Mouse (Mus musculus) ES-E14 (cell line): ENCODE data around the gene Pbsn. TPM values are rescaled to one million over a fixed set of nuclear protein-coding genes. Genes with fewer than 3 reads are reported as not detected.

Experiments
- DNase-seq: peaks from one replicate; pipeline ENCODE4 v3.0.0-alpha.2; 2013; ENCODE audit warnings: low read depth, low spot score
- H3K27ac ChIP-seq: 2 replicates; pipeline ENCODE4 v1.5.1; 2012; ENCODE audit warnings: low read depth, mild to moderate bottlenecking, low read length, moderate library complexity, mixed read lengths; ENCODE audit not compliant: poor library complexity, insufficient read depth, severe bottlenecking
- H3K36me3 ChIP-seq: 2 replicates; pipeline ENCODE4 v1.6.1; 2012; ENCODE audit warnings: mild to moderate bottlenecking, low read length, moderate library complexity, mixed read lengths; ENCODE audit not compliant: control insufficient read depth, poor library complexity, insufficient read depth, severe bottlenecking
- H3K4me1 ChIP-seq, 2 experiments: fragments of 150-350 bp in 1 of 2; sonication (generic) in 1 of 2; 2 replicates each; pipeline ENCODE4 v1.6.1; 2012; ENCODE audit warnings: low read length in 2 of 2, mild to moderate bottlenecking in 1 of 2, mixed read lengths in 1 of 2; ENCODE audit not compliant: control insufficient read depth in 2 of 2, insufficient read depth in 2 of 2, poor library complexity in 1 of 2
- H3K4me3 ChIP-seq, 2 experiments: fragments of 150-350 bp in 1 of 2; sonication (generic) in 1 of 2; 2 replicates each; pipeline ENCODE4 v1.5.1; 2012; ENCODE audit warnings: low read length in 2 of 2, low read depth in 1 of 2, mild to moderate bottlenecking in 1 of 2, mixed read lengths in 1 of 2; ENCODE audit not compliant: insufficient read depth in 1 of 2, poor library complexity in 1 of 2, severe bottlenecking in 1 of 2
- H3K9ac ChIP-seq: 2 replicates; pipeline ENCODE4 v1.6.1; 2012; ENCODE audit warnings: low read depth, mild to moderate bottlenecking, low read length, mixed read lengths; ENCODE audit not compliant: poor library complexity, insufficient read depth, severe bottlenecking
- H3K9me3 ChIP-seq: fragments of 150-350 bp; sonication (generic); 2 replicates; pipeline ENCODE4 v1.6.1; 2012; ENCODE audit warnings: low read depth, mild to moderate bottlenecking, low read length; ENCODE audit not compliant: control insufficient read depth, insufficient read depth
- CHD2 ChIP-seq: IDR thresholded peaks from 2 replicates; pipeline ENCODE4 v1.6.1; 2014; ENCODE audit warnings: mild to moderate bottlenecking, low read depth, low read length, inconsistent platforms
- HCFC1 ChIP-seq: IDR thresholded peaks from 2 replicates; pipeline ENCODE4 v1.6.1; 2012; ENCODE audit warnings: low read length, inconsistent platforms, borderline replicate concordance; ENCODE audit not compliant: insufficient read depth
- MAFK ChIP-seq: IDR thresholded peaks from 2 replicates; pipeline ENCODE4 v1.6.1; 2014; ENCODE audit warnings: mild to moderate bottlenecking, low read depth, low read length, inconsistent platforms; ENCODE audit not compliant: insufficient read depth
- ZC3H11A ChIP-seq: IDR thresholded peaks from 2 replicates; pipeline ENCODE4 v1.6.1; 2012; ENCODE audit warnings: low read depth, mild to moderate bottlenecking, inconsistent platforms, low read length, borderline replicate concordance
- ZNF384 ChIP-seq: IDR thresholded peaks from 2 replicates; pipeline ENCODE4 v1.6.1; 2012; ENCODE audit warnings: low read depth, low read length, inconsistent platforms
- in situ Hi-C, 2 experiments: fragments of 600-800 bp; cut with MboI; formaldehyde crosslinking; loops; one replicate each; pipeline ENCODE4 v1.15.1; 2025; ENCODE audit warnings: low sequenced_read_pairs in 2 of 2, inconsistent platforms in 1 of 2; ENCODE audit not compliant: unreplicated experiment in 2 of 2
- total RNA-seq: library from RNA; depleted of rRNA; stranded (reverse); fragments of 300-350 nt; gene quantifications from 2 replicates; pipeline ENCODE4 v1.2.3, GENCODE M21; 2012

The Pbsn gene
- total RNA-seq, 1 experiment, result not detected

- no peak overlapping the region for H3K27ac ChIP-seq
- DNase-seq, result no peak
- no peaks in the 10 kb centered on the region for H3K9me3 ChIP-seq
- no peak for TF ChIP-seq HCFC1
- TF ChIP-seq ZC3H11A, result no peak
- TF ChIP-seq MAFK, result no peak
- TF ChIP-seq ZNF384, result no peak
- no peak overlapping the region for H3K9ac ChIP-seq
- peak overlapping the region in 1 of 2 experiments; percentile 86; a peak in 2 of 4 replicates for H3K4me3 ChIP-seq
- no peaks in the 10 kb centered on the region for H3K36me3 ChIP-seq
- no peaks in the 10 kb centered on the region for H3K4me1 ChIP-seq
- in situ Hi-C loops, result no loop called here
These were observed 56.5 kb downstream of the Pbsn start for GRCm38 (mm10) chrX:77796916-77797315.

DNA sequence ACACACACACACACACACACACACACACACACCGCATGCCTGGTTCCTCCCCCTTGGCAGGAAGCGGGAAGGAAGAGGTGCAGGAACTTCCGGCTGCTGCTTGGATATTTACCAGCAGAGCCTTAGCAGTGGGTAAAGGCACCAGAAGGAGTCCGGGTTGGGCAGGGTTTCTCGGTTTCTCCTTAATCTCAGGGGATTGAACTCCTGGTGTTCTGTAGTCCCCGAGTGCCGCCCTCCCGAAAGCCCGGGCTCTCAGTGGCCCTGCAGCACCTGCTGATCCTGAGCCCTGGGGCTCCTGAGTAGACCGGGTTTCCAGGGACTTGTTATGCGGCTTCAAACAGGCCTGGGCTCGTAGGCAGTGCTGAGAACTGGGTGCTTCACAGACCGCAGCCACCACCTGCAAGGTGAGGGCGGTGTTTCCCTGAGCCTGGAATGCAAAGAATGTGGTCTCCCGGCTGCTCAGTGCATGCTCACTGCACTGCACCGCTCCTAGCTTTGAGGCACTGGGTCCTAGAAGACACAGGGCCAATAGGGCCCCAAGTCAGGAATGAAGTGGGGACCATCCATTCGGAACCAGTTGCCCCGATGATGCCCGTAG is 57.1 kb downstream of the Pbsn start, which contains the start of gene Prkx:
Prkx (minus strand) TSS at position 41 of the 598 bp plus-strand sequence.
- no peaks in the 10 kb centered on the region for H3K36me3 ChIP-seq
- no peaks in the 10 kb centered on the region for H3K4me1 ChIP-seq
- no peaks in the 10 kb centered on the region for H3K9me3 ChIP-seq
- H3K9ac ChIP-seq, result peak within 1 kb of the TSS; percentile 83
- peak within 1 kb of the TSS; percentile 94 for H3K27ac ChIP-seq
- TF ChIP-seq CHD2, result no peak
- H3K4me3 ChIP-seq, result peak within 1 kb of the TSS; percentile 86 to 87
- DNase-seq, result no peak
- in situ Hi-C loops, result no loop called here

GRCm38 (mm10) chrX:77795858-77796174 is 57.6 kb downstream of the Pbsn start:
- Histone ChIP-seq H3K9me3 (no peaks in the 10 kb centered on the region), H3K27ac (peak overlapping the region; percentile 94; the same call in 1 of the 2 replicates), H3K4me3 (peak overlapping the region; percentile 86 to 87), H3K4me1 (no peaks in the 10 kb centered on the region), H3K9ac (peak overlapping the region; percentile 83), H3K36me3 (no peaks in the 10 kb centered on the region)
- in situ Hi-C loops, result no loop called here
- TF ChIP-seq MAFK (no peak), HCFC1 (no peak)
- DNase-seq, result peak; percentile 71

GRCm38 (mm10) chrX:77794962-77795857 is 58.2 kb downstream of the Pbsn start:
- Histone ChIP-seq H3K9ac (peak overlapping the region; percentile 83), H3K4me1 (no peaks in the 10 kb centered on the region), H3K27ac (no peak overlapping the region; the same call in 1 of the 2 replicates), H3K36me3 (no peaks in the 10 kb centered on the region), H3K4me3 (peak overlapping the region; percentile 86 to 87), H3K9me3 (no peaks in the 10 kb centered on the region)
- DNase-seq, result no peak
- TF ChIP-seq CHD2 (no peak), MAFK (no peak), HCFC1 (no peak), ZC3H11A (no peak), ZNF384 (no peak)
- in situ Hi-C loops, result no loop called here
